Comparison of ENCODE assay signal across 19 mouse cellular contexts in the genomic region with DNA sequence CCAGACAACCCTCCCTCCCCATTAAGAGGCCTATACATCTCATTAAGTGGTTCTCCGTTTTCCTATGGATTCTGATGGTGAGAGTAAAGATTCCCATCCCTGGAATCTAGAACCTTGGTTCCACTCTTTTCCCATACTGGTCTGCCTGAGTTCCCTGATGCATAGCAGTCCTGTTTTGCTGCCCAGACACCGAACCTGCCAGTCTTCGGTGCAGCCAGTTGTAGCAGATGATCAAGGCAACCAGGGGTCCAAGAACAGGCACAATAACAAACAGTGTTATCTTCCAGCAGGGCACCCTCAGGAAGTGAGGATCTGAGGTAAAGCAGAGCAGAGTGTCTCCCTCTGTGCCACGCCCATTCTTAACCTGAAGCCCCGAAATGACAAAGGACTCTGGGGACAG. TPM values are rescaled to one million over a fixed set of nuclear protein-coding genes. Genes with fewer than 3 reads are reported as not detected.
"Had no signal": no experiment of that assay in that cellular context is flagged by ENCODE, and none has a peak within 500 bp of the region (broad histone marks: within the 10 kb centered on the region; RNA-seq: fewer than 3 reads in every experiment).

No protein-coding gene starts in this region.

- H3K4me3 ChIP-seq: limb, embryonic 15.5 days; liver, embryonic 12.5 days; midbrain, embryonic 12.5 days; myocyte; neural tube, embryonic 12.5 days; stomach, embryonic 15.5 days had no signal

- H3K4me2 ChIP-seq: limb, embryonic 15.5 days; liver, embryonic 12.5 days; lung, embryonic 14.5 days; midbrain, embryonic 12.5 days; neural tube, embryonic 12.5 days; stomach, embryonic 15.5 days had no signal

- H3K27ac ChIP-seq: limb, embryonic 15.5 days; liver, embryonic 12.5 days; midbrain, embryonic 12.5 days; neural tube, embryonic 12.5 days; stomach, embryonic 15.5 days had no signal

- H3K9me3 ChIP-seq: limb, embryonic 15.5 days; liver, embryonic 12.5 days; midbrain, embryonic 12.5 days; neural tube, embryonic 12.5 days; stomach, embryonic 15.5 days had no signal

- DNase-seq: kidney, postnatal 25 days; lung, embryonic 14.5 days; lung, postnatal 10 days; lung, postnatal 4 days; retina, postnatal 1 day; right cerebral cortex, postnatal 4 days; thymus, adult 2 months; thymus, postnatal 25 days had no signal

- H3K9ac ChIP-seq: limb, embryonic 15.5 days; liver, embryonic 12.5 days; lung, embryonic 14.5 days; midbrain, embryonic 12.5 days; neural tube, embryonic 12.5 days; stomach, embryonic 15.5 days had no signal

- H3K27me3 ChIP-seq: limb, embryonic 15.5 days; liver, embryonic 12.5 days; midbrain, embryonic 12.5 days; neural tube, embryonic 12.5 days; stomach, embryonic 15.5 days had no signal

- H3K4me1 ChIP-seq: limb, embryonic 15.5 days; liver, embryonic 12.5 days; midbrain, embryonic 12.5 days; neural tube, embryonic 12.5 days; stomach, embryonic 15.5 days had no signal

- ATAC-seq: liver, embryonic 12.5 days had no signal

RNA-seq across cellular contexts. Expression of a gene that starts 11.1 kb away (rescaled TPM):
- total RNA-seq: megakaryocyte, adult 5-6 weeks had no signal
- polyA plus RNA-seq: limb, embryonic 15.5 days; liver, embryonic 12.5 days; liver, embryonic 16.5 days; spleen, adult 2 months; thymus, adult 2 months had no signal

RNA-seq across cellular contexts. Expression of a gene that starts 11.2 kb away (rescaled TPM):
- total RNA-seq: megakaryocyte, adult 5-6 weeks had no signal

RNA-seq across cellular contexts. Expression of a gene that starts 22.8 kb away (rescaled TPM):
- total RNA-seq: megakaryocyte, adult 5-6 weeks had no signal
- polyA plus RNA-seq: liver, embryonic 16.5 days had no signal

RNA-seq across cellular contexts. Expression of a gene that starts 31.1 kb away (rescaled TPM):
- total RNA-seq: megakaryocyte, adult 5-6 weeks had no signal
- polyA plus RNA-seq: kidney, embryonic 16.5 days; limb, embryonic 11.5 days; liver, embryonic 12.5 days; liver, embryonic 16.5 days; lung, embryonic 14.5 days; myocyte; neural tube, embryonic 12.5 days; spleen, adult 2 months; stomach, embryonic 15.5 days; thymus, adult 2 months had no signal
